Mouse (Mus musculus): ENCODE measurements around the gene Adck1. TPM values are rescaled to one million over a fixed set of nuclear protein-coding genes. Genes with fewer than 3 reads are reported as not detected.
"Not testable (repeated sequence)": the region's sequence is repeated elsewhere in the genome, so short reads cannot be mapped to it uniquely, and the experiment has no call there.

Gene Adck1
- total RNA-seq, 2 experiments from 2014 or later = 17.2 to 29.4 TPM

GRCm38 (mm10) chr12:88467935-88468465 lies 107.6 kb downstream of the Adck1 start:
- ATAC-seq (replicated peaks; ENCODE audit: poor library complexity, severe bottlenecking) = no peak

- no peak for ATAC-seq (replicated peaks; ENCODE audit: poor library complexity, severe bottlenecking)
These were observed 108.3 kb downstream of the Adck1 start for GRCm38 (mm10) chr12:88468691-88469090.

GRCm38 (mm10) chr12:88471884-88472283 lies 111.5 kb downstream of the Adck1 start:
- not testable (repeated sequence) for ATAC-seq (replicated peaks; ENCODE audit: poor library complexity, severe bottlenecking)

- no peak for ATAC-seq (replicated peaks; ENCODE audit: poor library complexity, severe bottlenecking)
These were observed 112.5 kb downstream of the Adck1 start for GRCm38 (mm10) chr12:88472832-88473231.

- no peak for ATAC-seq (replicated peaks; ENCODE audit: poor library complexity, severe bottlenecking)
These were observed 113.4 kb downstream of the Adck1 start for GRCm38 (mm10) chr12:88473796-88474195.

GRCm38 (mm10) chr12:88475833-88476232 lies 115.5 kb downstream of the Adck1 start:
- no peak for ATAC-seq (replicated peaks; ENCODE audit: poor library complexity, severe bottlenecking)

- no peak for ATAC-seq (replicated peaks; ENCODE audit: poor library complexity, severe bottlenecking)
These were observed 116.3 kb downstream of the Adck1 start for GRCm38 (mm10) chr12:88476702-88477101.

GRCm38 (mm10) chr12:88481657-88482056 lies 121.3 kb downstream of the Adck1 start:
- peak; percentile 30; the same call in 1 of the 2 replicates for ATAC-seq (replicated peaks; ENCODE audit: poor library complexity, severe bottlenecking)

- no peak for ATAC-seq (replicated peaks; ENCODE audit: poor library complexity, severe bottlenecking)
These were observed 130.5 kb downstream of the Adck1 start for GRCm38 (mm10) chr12:88490881-88491280.

Other genes with a start within 250 kb of the Adck1 start
- not detected in 2 replicates for gene Gm10436, start 178.4 kb upstream of the Adck1 start, total RNA-seq (2014; fragmentation: Nextera tagmentation)
- not detected in 2 replicates for gene Gm10436, start 178.4 kb upstream of the Adck1 start, total RNA-seq (2017)
- gene Gm8332, start 110.5 kb upstream of the Adck1 start, total RNA-seq (2014; fragmentation: Nextera tagmentation) = not detected in 2 replicates
- not detected in 2 replicates for gene Gm8332, start 110.5 kb upstream of the Adck1 start, total RNA-seq (2017)
- not detected in 2 replicates for gene Gm5662, start 86.1 kb upstream of the Adck1 start, total RNA-seq (2014; fragmentation: Nextera tagmentation)
- not detected in 2 replicates for gene Gm5662, start 86.1 kb upstream of the Adck1 start, total RNA-seq (2017)
- not detected in 2 replicates for gene Gm5039, start 36.5 kb upstream of the Adck1 start, total RNA-seq (2014; fragmentation: Nextera tagmentation)
- gene Gm5039, start 36.5 kb upstream of the Adck1 start, total RNA-seq (2017) = not detected in 2 replicates

Data from granulocyte monocyte progenitor cell, adult 5-6 weeks (primary cell).